Mouse (Mus musculus): ENCODE measurements around the gene Mrps16. TPM values are rescaled to one million over a fixed set of nuclear protein-coding genes. Genes with fewer than 3 reads are reported as not detected.

Gene Mrps16
- 10 to 100 TPM; 30.2 to 36.4 (median 33.9) TPM for total RNA-seq (2022)

DNA sequence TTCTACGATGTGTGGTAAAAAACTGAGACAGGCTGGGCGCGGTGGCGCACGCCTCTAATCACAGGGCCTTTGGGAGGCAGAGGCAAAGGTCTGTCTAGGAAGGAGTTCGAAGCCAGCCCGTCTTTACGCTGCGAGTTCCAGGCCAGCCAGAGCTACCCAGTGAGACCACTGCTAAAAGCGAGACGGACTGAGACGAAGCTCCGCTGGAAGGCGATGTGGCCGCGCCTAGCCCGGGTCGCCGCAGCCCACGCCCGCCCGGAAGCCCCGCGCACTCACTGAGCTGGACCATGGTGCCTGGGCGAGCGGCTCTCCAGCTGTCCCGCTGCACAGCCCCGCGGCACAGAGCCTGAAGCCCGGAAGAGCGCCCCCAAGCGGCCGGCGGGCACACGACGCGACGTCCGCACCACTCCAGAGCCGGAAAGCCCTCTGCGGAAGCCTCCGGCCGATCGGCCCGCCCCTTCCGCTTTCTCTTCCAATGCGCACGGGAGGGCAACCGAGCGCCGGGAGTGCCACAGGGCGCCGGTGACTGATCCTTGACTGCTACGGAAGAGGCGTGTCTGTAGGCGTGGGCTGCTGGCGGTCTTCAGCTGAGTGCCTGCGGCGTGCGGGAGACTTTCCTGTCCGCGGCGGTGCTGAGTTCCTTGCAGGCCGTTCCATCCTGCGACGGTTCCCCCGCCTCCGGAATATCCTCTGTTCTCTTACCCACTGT is at the start of gene Mrps16:
Mrps16 (minus strand) TSS at position 430 of the 709 bp plus-strand sequence.
- peak; percentile 79 to 96 for DNase-seq (ENCODE audit: low spot score in 2 of 2)

DNA sequence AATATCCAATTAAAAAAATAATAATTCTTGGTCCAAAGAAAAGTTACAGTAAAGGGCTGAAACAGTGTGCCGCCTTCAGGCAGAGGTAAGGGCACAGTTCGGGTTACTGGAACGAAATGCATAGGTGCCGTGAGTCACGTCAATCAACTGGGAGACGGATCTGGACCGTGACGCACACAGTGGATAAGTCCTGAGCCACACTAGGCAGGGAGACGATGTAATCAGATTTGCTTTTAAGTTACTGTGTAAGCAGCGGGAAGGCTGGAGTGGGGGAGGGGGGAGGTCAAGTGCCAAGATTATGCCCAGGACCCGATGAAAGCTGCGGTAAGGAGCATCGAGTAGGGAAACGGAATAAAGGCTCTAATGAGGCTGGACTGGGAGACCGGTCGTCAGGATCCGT is 48.8 kb upstream of the Mrps16 start:
- DNase-seq (ENCODE audit: low spot score in 2 of 2), result no peak

DNA sequence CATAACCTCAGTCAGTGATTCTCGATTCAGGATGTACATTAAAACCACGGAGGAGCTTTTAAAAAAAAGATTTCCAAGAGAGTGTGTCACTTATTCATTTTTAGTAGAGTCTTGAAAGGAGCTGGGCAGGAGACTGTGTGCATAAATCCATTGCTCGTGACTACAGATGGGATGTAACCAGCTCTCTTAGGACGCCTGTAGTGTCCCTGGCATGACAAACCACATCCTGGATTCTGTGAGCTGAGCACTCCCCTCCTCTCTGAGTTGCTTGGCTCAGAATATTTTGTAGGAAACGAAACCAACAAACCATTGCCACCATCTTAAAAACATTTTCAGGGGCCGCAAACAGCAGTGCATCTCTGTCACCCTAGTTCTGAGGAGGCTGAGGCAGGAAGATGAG is 43.5 kb upstream of the Mrps16 start:
- DNase-seq (ENCODE audit: low spot score in 2 of 2), result no peak

DNA sequence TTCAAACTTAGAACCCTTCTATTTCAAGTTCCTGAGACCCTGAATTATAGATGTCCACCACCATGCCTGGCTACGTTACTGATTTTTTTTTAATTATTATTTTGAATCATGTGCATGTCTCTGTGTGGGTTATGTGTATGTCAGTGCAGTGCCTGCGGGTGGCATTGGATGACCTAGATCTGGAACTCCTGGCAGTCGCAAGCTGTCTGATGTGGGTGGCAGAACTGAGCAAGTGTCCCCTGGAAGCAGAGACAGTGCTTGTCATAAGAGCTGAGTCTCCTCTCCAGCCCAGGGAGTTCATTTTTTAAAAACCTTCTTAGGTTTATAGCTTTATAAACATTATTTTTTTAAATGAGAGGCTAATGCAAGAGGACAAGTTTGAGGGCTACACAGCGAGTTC is 39.0 kb upstream of the Mrps16 start:
- no peak for DNase-seq (ENCODE audit: low spot score in 2 of 2)

DNA sequence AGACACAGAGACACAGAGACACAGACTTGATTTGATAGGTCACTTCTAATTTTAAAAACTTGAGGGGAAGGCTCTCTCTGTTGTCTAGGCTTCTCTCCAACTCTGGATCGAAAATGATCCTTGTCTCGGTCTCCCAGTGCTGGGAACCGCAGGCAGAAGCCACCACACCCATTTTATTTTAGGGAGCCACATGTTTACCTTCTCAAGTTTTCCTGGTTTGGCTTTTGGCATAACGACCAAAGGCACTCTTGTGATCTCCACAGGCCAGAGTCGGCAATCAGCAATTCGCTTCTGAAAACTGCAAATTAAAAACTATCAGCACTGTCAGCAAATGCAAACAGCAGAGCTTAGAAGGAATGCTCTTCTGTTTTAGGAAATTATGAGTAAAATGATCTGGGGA is 38.3 kb upstream of the Mrps16 start:
- DNase-seq (ENCODE audit: low spot score in 2 of 2), result no peak

DNA sequence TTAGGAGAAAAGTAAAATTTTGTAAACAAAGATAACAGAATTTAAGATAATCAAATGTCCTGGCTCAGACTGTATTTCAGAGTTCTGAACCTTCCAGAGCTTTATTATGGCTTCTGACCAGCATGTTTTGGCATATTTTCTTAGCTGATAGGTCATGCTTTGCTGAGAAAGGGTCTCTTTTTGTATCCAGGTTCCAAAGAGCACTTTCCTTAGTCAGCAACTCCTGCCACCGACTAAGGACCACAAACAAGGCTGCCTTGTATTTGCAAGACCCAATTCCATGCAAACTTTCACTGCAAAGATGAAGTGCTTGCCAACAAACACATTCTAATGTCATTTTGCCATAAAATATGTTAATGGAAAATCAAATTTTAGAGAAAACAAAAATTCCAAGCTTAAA is 36.4 kb upstream of the Mrps16 start:
- DNase-seq (ENCODE audit: low spot score in 2 of 2), result no peak

DNA sequence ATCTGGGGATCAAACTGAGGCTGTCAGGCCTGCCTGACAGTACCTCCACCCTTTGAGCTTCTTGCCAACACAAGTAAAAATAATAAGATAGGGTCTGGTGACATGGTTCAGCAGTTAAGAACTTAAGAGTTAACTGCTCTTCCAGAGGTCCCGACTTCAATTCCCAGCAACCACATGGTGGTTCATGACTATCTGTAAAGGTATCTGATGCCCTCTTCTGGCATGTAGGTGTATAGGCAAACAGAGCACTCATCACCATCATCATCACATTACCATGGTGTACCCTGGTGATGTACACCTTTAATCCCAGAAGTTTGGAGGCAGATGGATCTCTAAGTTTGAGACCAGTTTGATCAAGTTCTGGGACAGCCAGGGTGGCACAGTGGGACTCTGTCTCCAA is 35.2 kb upstream of the Mrps16 start:
- no peak for DNase-seq (ENCODE audit: low spot score in 2 of 2)

DNA sequence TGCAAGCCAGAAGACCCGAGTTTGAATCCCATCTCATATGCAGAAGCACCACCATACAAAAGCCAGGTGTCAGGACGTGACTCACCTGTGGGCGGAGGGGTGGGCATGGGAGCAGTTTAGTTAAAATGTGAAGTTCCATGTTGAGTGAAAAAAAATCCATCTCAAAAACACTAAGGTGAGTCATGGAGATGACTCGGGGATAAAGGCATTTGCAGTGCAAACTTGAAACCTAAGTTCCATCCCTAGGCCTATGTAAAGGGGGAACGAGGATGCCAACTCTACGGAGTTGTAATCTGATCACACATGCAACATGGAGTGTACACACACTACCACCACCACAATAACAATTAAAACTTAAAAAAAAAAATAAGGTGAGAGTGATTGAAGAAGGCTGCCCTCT is 29.6 kb upstream of the Mrps16 start:
- no peak for DNase-seq (ENCODE audit: low spot score in 2 of 2)

DNA sequence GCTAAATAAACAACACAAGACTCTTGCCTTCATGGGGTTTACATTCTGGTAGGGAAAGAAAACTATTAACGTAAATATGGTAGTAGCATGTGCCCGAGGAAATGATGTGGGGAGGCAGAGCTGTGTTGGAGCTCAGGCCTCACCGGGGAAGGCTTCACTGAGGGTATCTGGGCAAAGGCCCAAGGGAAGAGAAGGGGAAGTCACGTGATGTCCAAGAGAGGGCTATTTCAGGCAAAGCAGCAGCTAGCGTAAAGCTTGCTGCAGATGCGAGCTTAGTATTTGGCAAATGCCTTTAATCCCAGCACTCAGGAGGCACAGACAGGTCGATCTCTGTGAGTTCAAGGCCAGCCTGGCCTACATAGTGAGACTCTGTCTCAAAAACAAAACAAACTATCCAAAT is 28.8 kb upstream of the Mrps16 start:
- no peak for DNase-seq (ENCODE audit: low spot score in 2 of 2)

DNA sequence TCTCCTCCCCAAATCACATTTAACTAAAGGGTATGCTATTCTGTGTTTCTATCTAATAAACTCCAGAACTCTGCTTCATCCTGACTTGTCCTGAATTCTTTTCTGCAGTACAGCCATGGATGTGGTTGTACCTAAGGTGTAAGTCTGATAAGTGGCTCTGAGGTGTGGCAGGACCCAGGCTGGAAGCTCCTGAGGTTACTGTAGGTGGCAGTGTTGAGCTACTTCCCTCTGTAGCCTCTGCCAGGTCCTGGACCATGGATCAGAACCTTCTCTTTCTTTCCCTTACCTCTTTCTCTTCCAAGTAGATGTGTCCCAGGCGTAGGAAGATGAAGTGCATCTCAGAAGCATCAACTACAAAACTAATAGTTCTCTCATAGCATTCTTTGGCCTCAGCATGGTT is 6.6 kb upstream of the Mrps16 start:
- no peak for DNase-seq (ENCODE audit: low spot score in 2 of 2)

DNA sequence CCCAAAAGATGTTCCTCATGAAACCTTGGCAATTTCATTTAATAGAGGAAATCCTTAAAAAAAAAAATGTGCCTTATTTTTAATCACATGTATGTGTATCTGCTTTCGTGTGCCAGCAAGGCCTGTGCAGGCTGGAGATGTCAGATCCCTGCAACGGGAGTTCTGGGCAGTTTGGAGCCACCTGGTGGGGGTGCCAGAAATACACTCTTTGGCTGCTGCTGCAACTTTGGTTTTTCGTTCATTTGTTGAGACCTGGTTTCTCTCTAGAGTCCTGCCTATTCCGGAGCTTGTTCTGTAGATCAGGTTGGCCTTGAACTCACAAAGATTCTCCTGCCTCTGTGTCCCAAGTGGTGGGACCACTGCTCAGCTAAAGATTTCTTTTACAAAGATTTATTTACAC is 5.4 kb upstream of the Mrps16 start:
- DNase-seq (ENCODE audit: low spot score in 2 of 2), result no peak

DNA sequence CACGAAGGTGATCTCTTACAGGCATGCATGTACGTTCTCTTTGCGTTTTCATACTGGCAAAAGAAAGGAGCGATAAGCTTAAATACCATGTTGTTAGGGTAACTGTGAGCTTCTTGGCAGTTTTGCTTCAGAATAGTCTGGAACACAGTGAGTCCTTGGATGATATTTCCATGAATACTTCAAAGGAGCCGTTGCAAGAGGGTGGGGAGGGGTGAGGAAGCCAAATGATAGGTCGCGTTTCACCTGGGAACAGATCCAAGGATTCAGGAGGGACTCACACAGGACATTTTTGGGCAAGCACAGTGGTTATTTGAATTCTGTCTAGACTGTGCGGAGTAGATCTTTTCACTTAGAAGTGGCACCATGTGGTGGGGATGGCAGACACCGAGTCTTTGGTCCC is 3.8 kb upstream of the Mrps16 start:
- DNase-seq (ENCODE audit: low spot score in 2 of 2), result no peak

DNA sequence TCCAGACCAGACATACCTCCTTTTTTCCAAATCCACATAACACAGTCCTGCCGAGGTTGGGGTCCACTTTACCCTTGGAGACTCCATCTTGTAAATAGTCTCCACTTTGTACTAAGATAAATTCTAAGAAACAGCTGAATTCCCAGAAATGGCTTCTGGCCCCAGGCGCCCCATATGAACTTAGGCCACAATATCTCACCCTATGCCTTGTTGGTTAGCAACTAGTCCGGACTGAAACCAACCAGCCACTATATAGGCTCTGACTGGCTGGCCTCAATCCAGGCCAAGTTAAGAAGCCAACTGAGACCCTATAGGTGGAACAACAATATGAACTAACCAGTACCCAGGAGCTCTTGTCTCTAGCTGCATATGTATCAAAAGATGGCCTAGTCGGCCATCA is 1.1 kb downstream of the Mrps16 start:
- DNase-seq (ENCODE audit: low spot score in 2 of 2), result no peak

DNA sequence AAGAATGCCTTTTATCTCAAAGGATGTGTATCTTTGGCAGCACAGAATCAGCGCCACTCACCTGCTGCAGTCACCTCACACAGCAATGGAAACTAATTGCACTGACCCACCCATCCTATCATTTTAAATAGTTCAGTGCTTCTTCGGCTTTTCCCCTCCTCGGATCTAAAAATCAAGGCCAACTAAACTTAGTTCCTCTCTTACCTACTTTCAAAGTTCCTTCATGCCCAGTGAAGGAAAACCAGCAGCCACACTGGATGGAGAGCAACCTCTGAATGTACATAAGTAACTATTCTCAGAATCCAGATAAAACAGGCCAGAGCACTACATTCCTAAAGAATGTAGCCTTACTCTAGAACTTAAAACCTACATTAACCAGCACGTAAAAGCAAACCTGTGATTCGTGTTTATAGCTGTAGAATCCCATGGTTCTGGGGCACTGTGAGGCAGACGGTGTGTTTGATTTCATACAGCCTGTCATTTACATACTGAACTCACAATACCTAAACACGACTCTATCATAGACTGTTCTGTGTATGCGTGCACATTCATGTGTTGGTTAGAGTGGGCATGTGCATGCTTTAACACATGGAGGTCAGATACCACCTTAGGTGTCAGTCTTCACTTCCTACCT is 3.9 kb downstream of the Mrps16 start:
- DNase-seq (ENCODE audit: low spot score in 2 of 2), result no peak

DNA sequence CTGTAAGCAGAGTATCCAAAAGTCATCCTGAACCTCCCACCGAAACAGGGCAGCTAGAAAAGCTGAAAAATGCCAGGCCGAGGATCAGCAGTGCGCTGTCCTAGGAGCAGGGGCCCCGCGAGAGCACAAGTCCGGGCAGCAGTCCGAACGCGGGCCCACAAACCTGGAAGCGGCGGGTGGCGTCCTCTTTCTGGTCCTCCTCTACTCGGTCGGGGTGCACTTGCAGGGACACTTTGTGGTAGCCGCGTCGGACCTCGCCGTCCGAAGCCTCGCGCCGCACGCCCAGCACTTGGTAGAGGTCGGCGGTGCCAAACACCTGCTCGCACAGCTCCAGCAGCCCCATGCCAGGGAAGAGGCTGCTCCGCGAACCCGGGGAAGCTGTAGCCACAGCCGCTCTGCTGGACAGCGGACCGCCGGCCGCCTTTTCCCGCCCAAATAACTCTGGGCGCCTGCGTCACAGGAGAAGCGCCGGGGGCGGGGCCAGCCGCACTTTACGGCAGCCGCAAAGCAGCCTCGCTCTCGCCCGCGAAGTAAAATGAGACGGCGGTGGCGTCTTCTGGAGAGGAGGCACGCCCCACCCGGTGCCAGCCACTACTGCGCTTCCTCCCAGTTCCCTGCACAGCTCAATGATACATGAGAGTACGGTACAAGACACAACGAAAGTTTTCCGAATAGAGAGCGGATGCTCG is 4.8 kb downstream of the Mrps16 start, which contains the start of gene Dnajc9:
Dnajc9 (minus strand) TSS at position 470 of the 689 bp plus-strand sequence.
- peak; percentile 90 to 92 for DNase-seq (ENCODE audit: low spot score in 2 of 2)

DNA sequence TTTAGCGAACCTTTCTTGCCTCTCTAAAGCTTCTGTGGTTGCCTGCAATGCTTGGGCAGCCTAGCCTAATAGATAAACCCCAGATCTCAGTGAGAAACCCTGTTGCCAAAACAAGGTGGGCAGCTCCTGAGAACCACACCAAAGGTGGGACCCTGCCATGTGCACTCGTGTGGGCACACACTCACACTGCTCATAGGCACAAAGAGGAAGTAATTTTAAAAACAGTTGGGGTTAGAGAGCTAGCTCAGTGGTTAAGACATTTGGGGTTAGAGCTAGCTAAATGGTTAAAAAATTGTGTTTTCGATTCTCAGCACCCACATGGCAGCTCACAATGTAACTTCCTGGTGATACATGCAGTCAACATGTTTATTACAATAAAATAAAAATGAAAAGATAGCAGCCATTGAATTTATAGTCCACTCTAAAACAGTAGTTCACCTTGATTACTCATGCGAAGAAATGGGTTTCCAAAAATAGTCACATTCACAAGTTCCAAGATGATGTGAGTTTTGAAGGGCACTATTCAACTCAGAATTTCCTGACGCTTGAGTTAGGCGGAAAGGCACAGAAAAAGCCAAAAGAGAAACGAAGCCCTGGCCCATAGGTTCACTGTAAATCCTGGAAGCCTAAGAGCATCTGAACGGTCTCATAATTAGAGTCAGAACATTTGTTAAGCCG is 13.5 kb downstream of the Mrps16 start:
- DNase-seq (ENCODE audit: low spot score in 2 of 2), result no peak

DNA sequence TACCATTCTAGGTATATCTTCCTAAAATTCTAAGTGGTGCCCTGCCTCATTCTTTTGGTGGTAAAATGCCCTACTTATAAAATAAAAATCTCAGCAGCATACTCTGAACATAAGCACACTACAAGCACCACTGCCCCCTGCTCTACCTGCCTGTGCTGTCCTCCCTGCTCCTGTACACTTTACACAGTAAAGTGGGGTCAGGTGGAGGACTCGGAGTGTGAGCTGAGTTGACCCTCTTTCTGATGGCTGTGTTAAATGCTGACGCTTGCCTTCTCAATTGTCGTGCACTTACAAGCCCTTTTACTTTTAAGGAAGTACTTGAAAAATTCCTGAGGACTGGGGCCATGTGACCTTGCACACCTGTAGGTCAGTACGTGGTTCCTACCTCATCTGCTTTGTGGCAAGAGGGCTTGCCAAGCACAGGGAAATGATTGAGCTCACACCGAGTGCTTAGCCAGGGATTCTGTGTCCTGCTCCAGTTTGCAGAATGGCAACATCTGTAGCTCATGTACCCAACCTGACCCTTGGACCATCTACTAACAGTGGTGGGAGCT is 14.3 kb downstream of the Mrps16 start:
- DNase-seq (ENCODE audit: low spot score in 2 of 2), result no peak

DNA sequence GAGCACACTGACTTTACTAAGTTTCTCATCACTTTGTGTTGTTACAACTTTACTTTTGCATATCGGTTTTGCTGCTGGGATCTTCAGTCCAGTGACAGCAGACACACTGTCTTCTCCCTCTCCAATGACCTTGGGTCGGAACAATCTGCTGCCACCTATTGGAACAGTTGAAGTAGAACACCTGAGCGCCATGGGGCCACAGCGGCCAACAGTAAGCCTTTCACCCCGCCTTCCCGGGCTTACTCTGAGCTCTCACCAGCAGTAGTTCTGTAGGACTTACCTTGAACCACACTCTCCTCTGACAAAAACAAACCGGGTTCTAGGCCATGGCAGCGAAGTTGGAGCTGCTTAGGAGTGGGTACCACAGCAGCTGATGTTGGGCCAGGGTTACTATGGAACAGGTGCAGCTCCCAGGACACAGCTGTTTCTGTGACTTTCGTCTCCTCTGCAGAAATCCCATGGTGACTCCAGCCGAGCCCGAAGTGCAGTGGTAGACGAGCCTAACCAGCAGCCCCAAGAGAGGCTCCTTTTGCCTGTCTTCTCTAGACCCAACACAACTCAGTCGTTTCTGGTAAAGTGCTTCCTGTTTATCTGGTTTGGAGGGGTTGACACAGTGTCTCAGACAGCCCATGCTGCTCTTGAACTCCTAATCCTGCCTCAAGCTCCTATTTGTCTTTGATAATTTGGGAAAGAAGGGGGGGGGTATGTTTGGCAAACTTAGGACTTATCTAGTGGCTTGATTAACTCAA is 14.9 kb downstream of the Mrps16 start:
- DNase-seq (ENCODE audit: low spot score in 2 of 2), result no peak

DNA sequence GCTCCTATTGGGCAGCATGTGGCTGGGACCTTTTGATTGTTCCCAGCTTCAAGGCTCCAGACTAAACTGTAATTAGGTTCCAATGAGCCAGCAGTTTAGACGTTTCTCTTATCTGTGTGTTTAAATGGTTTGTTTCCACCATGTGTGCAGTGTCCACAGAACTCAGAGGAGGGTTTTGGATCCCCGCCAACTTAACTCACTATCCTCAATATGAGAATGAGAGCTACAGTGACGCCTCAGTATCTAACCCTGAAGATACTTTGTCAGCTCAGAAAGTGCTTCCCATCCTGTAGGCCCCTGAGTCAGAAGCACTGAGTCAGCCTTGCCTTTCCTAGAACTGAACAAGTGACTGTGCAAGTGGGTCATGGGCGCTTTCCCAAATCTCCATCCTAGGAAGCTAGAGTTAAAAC is 16.3 kb downstream of the Mrps16 start:
- no peak for DNase-seq (ENCODE audit: low spot score in 2 of 2)

DNA sequence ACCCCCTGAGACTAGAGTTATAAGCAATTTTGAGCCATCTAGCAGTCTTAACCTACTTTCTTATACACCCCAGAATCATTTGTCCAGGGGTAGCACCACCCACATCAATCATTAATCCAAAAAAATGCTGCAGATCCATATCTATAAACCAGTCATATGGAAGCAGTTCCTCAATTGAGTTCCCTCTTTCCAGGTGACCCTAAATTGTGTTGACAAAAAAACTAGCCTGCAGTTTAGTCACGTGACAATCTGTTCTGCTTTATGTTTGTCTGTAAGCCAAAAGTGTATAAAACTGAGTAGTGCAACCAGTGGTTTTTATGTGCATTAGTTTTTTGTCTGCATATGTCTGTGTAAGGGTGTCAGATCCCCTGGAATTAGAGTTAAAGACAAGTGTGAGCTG is 21.6 kb downstream of the Mrps16 start:
- DNase-seq (ENCODE audit: low spot score in 2 of 2), result no peak

DNA sequence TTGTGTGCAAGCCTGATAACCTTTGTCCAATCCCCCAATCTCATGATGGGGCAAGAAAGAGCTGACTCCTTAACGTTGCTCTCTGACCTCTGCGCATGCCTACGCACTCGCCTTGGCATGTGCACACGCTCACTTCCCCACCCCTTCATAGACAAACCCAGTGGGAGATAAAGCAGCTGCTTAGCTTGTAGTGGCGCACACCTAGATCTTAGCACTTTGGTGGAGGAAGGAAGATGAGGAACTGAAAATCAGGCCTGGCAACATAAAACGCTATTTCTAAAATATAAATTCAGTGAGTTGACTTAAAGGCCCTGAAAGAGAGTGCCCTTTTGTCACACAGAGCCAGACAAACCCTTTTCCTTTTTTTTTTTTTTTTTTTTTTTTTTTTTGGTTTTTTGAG is 22.6 kb downstream of the Mrps16 start:
- DNase-seq (ENCODE audit: low spot score in 2 of 2), result no peak
